Mouse (Mus musculus): ENCODE measurements around the gene Ets1.

GRCm38 (mm10) chr9:32741681-32742080 lies 105.7 kb downstream of the Ets1 start:
- TF ChIP-seq CTCF (IDR thresholded peaks at IDR 0.05; ENCODE audit: control insufficient read depth, insufficient read depth, low read length) = no peak
- TF ChIP-seq POLR2A (IDR thresholded peaks at IDR 0.05; ENCODE audit: borderline replicate concordance, control insufficient read depth, low read depth, low read length) = no peak

All from bone marrow, adult 2 months (tissue).